Mouse (Mus musculus): Measurements from ENCODE around the gene Cuedc1. TPM values are rescaled to one million over a fixed set of nuclear protein-coding genes. Genes with fewer than 3 reads are reported as not detected.
"Not testable (repeated sequence)": the region's sequence is repeated elsewhere in the genome, so short reads cannot be mapped to it uniquely, and the experiment has no call there.

Cuedc1 gene
- total and polyA plus RNA-seq, 2 experiments from 2014 or later = 37.5 to 38.8 TPM

DNA sequence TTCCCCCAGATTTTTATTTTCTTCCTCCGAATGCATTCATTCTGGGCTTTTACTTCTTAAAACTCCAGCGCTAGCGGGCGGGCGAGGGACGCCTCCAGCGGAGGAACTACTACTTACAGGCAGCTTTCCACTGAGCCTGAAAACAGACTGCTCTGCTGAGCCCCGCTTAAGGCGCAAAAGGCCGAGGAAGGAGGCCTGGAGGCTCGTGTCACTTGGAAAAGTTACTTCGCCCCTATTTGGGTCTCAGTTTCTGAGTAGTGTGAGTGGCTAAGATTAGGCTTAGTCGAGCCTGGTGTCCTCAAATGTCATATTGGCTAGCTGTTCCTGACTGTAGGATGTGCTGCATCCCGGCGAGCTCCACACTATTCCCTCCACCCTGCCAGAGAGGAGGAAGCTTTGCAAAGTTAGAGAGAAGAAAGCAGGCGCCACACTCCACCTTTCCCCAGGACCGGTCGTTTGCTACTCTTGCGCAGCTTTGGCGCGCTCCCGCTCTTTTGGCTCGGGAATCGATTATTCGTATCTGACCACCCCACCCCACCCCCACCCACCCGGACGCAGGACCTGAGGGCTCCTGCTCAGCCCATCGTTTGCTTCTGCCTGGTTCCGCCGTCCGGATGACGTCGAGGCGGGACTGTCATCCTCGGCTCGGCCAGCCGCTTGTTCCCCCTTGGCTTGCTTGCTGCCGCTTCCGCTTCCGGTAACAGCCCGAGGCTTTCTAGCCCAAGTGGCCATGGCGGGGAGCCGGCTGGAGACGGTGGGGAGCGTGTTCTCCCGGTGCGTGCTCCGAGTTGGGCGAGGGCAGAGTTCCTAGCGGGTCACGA, 106.1 kb downstream of the Cuedc1 start, which contains the start of gene Mrps23:
Gene Mrps23 (plus strand): TSS at position 677 of the 821 bp plus-strand sequence.
- peak within 1 kb of the TSS; percentile 90 for H3K4me2 ChIP-seq (ENCODE audit: low read depth, low read length, poor library complexity, severe bottlenecking)
- peak within 1 kb of the TSS; percentile 84 for H3K9ac ChIP-seq (replicated peaks; ENCODE audit: low read length, poor library complexity, severe bottlenecking)
- no peaks in the 10 kb centered on the region for H3K27me3 ChIP-seq (ENCODE audit: insufficient read depth, low read length)
- ATAC-seq (ENCODE audit: low FRiP score) (peak; percentile 91), DNase-seq (ENCODE audit: low spot score) (peak; percentile 96)
- peaks cover 5% of the 10 kb centered on the region for H3K4me1 ChIP-seq (ENCODE audit: insufficient read depth, low read length)
- H3K36me3 ChIP-seq (ENCODE audit: insufficient read depth, low read length) = peaks cover 10% of the 10 kb centered on the region; the same call in 1 of the 2 replicates
- peak within 1 kb of the TSS; percentile 71 for H3K27ac ChIP-seq (ENCODE audit: low read depth, low read length)
- TF ChIP-seq CTCF (IDR thresholded peaks at IDR 0.05) = peak; percentile 64
- H3K9me3 ChIP-seq (ENCODE audit: low read length) = no peaks in the 10 kb centered on the region
- H3K4me3 ChIP-seq (ENCODE audit: low read depth, low read length) = peak within 1 kb of the TSS; percentile 83
- WGBS = 1% methylated on average over 51 of the region's 51 CpGs

DNA sequence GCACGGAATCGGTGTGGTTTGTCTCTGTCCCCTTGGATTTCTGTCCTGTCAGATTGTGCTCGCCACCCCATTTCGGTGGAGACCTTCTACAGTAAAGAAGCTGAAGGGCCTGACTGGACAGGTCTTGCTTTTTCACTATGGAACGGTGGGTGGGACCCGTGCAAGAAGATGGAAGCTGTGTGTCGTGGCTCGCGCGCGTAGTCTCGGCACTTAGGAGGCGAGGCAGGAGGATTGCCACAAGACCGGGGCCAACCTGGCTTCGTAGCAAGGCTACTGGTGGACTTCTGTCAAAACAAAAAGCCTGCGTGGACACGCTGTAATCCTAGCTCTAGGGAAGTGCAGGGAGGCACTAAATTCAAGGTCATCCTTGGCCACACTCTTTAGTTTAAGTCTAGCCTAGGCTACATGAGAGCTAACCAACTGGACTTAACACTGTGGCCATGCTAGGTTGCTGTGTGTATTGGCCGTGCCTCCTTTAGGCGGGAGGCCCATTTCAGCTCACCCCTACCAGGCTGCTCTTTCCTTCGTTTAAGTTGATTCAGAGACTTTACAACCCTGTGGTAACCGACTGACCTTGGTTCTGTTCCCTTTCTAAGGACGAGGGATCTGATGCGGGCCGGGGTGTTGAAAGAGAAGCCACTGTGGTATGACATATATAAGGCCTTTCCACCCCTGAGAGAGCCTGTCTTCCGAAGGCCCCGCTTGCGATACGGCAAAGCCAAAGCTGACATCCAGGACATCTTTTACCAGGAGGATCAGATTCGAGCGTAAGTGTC, 106.9 kb downstream of the Cuedc1 start:
- no peak for TF ChIP-seq CTCF (IDR thresholded peaks at IDR 0.05)
- peak overlapping the region; percentile 84 for H3K9ac ChIP-seq (replicated peaks; ENCODE audit: low read length, poor library complexity, severe bottlenecking)
- peak overlapping the region; percentile 83 for H3K4me3 ChIP-seq (ENCODE audit: low read depth, low read length)
- WGBS = 34% methylated on average over 30 of the region's 30 CpGs
- H3K27me3 ChIP-seq (ENCODE audit: insufficient read depth, low read length) = no peaks in the 10 kb centered on the region
- peak overlapping the region; percentile 90 for H3K4me2 ChIP-seq (ENCODE audit: low read depth, low read length, poor library complexity, severe bottlenecking)
- no peaks in the 10 kb centered on the region for H3K9me3 ChIP-seq (ENCODE audit: low read length)
- ATAC-seq (ENCODE audit: low FRiP score) (peak; percentile 21; the same call in 1 of the 2 replicates), DNase-seq (ENCODE audit: low spot score) (no peak)
- H3K36me3 ChIP-seq (ENCODE audit: insufficient read depth, low read length) = peaks cover 16% of the 10 kb centered on the region
- peak overlapping the region; percentile 70 for H3K27ac ChIP-seq (ENCODE audit: low read depth, low read length)
- peaks cover 5% of the 10 kb centered on the region for H3K4me1 ChIP-seq (ENCODE audit: insufficient read depth, low read length)

DNA sequence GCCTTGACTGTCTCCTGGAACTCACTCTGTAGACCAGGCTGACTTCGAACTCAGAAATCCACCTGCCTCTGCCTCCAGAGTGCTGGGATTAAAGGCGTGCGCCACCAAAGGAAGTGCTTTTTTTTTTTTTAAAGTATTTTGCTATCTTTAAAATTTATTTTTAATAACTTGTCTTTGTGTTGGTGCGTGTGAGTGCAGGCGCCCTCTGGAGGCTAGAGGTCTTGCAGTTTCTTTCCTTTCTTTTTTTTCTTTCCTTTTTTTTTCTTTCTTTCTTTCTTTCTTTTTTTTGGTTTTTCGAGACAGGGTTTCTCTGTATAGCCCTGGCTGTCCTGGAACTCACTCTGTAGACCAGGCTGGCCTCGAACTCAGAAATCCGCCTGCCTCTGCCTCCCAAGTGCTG, 108.7 kb downstream of the Cuedc1 start:
- H3K27ac ChIP-seq (ENCODE audit: low read depth, low read length); DNase-seq (ENCODE audit: low spot score); H3K4me3 ChIP-seq (ENCODE audit: low read depth, low read length); H3K4me2 ChIP-seq (ENCODE audit: low read depth, low read length, poor library complexity, severe bottlenecking); ATAC-seq (ENCODE audit: low FRiP score); H3K9ac ChIP-seq (replicated peaks; ENCODE audit: low read length, poor library complexity, severe bottlenecking); H3K9me3 ChIP-seq (ENCODE audit: low read length); H3K4me1 ChIP-seq (ENCODE audit: insufficient read depth, low read length); H3K27me3 ChIP-seq (ENCODE audit: insufficient read depth, low read length): not testable (repeated sequence)
- H3K36me3 ChIP-seq (ENCODE audit: insufficient read depth, low read length) = peaks cover 34% of the 10 kb centered on the region
- 87% methylated on average over 8 of the region's 8 CpGs for WGBS
- TF ChIP-seq CTCF (IDR thresholded peaks at IDR 0.05) = peak; percentile 62

DNA sequence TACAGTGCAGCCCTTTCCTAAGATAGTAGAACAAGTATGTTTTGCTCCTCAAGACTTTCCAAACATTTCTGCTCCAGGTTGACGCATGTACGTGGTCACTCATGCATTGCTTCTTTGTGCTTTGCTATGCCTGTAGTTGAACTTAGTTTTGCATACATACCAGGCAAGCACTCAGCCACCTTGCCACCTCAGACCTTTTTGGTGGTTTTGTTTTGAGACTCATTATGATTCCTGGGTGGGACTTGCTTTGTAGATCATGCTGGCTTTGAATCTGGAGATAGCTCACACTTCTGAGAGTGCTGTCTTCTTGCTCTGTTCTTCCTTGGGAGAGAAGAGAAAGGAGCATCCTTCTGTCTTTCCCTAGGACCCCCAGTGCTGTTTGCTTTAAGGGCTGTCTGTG, 109.8 kb downstream of the Cuedc1 start:
- no peak for DNase-seq (ENCODE audit: low spot score)
- no peak overlapping the region for H3K4me2 ChIP-seq (ENCODE audit: low read depth, low read length, poor library complexity, severe bottlenecking)
- no peak for ATAC-seq (ENCODE audit: low FRiP score)
- H3K27ac ChIP-seq (ENCODE audit: low read depth, low read length) = no peak overlapping the region
- H3K4me1 ChIP-seq (ENCODE audit: insufficient read depth, low read length) = peaks cover 5% of the 10 kb centered on the region
- WGBS = 95% methylated on average over 2 of the region's 2 CpGs
- peaks cover 41% of the 10 kb centered on the region for H3K36me3 ChIP-seq (ENCODE audit: insufficient read depth, low read length)
- H3K9me3 ChIP-seq (ENCODE audit: low read length) = no peaks in the 10 kb centered on the region
- TF ChIP-seq CTCF (IDR thresholded peaks at IDR 0.05) = no peak
- H3K27me3 ChIP-seq (ENCODE audit: insufficient read depth, low read length) = no peaks in the 10 kb centered on the region
- H3K9ac ChIP-seq (replicated peaks; ENCODE audit: low read length, poor library complexity, severe bottlenecking) = no peak overlapping the region
- H3K4me3 ChIP-seq (ENCODE audit: low read depth, low read length) = no peak overlapping the region

DNA sequence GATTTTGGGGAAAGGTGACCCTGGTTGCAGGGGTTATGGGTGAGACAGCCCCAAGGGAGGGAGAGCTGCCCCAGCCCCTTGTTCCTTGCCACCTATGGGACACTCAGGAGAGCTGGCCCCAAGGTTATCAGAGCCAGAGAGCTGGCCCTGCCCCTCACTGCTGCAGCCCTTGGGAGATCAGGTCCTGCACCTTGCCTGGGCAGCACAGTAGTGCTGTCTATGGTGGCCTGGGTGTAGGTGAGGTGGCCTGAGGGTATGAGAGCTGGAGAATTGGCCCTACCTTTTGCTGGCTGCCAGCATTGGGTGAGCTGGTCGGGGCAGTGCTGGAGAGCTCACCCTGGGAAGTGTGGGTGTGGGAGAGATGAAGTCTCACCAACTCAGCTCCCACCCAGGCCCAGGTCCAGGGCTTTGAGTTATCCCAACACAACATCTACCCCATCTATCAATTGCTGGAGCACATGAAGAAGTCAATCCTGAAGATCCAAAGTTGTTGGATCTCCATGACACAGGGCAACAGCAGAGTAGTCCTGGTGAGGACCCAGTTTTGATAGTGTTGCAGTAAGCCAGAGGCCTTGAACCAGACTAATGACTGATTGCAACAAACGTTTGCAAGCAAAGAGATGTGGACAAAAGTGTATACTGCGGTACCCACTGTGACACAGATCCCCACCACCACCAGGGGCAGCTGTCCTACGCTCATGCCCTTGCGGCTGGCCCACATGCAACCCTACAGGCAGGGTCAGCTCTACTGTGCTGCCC, 114.1 kb downstream of the Cuedc1 start:
- H3K27ac ChIP-seq (ENCODE audit: low read depth, low read length) = no peak overlapping the region
- H3K4me2 ChIP-seq (ENCODE audit: low read depth, low read length, poor library complexity, severe bottlenecking) = no peak overlapping the region
- no peaks in the 10 kb centered on the region for H3K9me3 ChIP-seq (ENCODE audit: low read length)
- peak; percentile 16; the same call in 1 of the 2 replicates for TF ChIP-seq CTCF (IDR thresholded peaks at IDR 0.05)
- H3K27me3 ChIP-seq (ENCODE audit: insufficient read depth, low read length) = no peaks in the 10 kb centered on the region
- peaks cover 40% of the 10 kb centered on the region for H3K36me3 ChIP-seq (ENCODE audit: insufficient read depth, low read length)
- no peak overlapping the region for H3K9ac ChIP-seq (replicated peaks; ENCODE audit: low read length, poor library complexity, severe bottlenecking)
- ATAC-seq (ENCODE audit: low FRiP score) = no peak
- DNase-seq (ENCODE audit: low spot score) = no peak
- WGBS = 86% methylated on average over 5 of the region's 5 CpGs
- H3K4me1 ChIP-seq (ENCODE audit: insufficient read depth, low read length) = no peaks in the 10 kb centered on the region
- H3K4me3 ChIP-seq (ENCODE audit: low read depth, low read length) = no peak overlapping the region

Measured in midbrain, postnatal 0 days (tissue).